Mouse (Mus musculus) gastrocnemius, adult 8-10 months (tissue): ENCODE data around the gene Oxct2a. TPM values are rescaled to one million over a fixed set of nuclear protein-coding genes. Genes with fewer than 3 reads are reported as not detected.
"Not testable (repeated sequence)": the region's sequence is repeated elsewhere in the genome, so short reads cannot be mapped to it uniquely, and the experiment has no call there.

Experiments used
- DNase-seq, 2 experiments: peaks; one replicate each; pipeline ENCODE4 v3.0.0; 2022; ENCODE audit warnings: low spot score in 2 of 2
- total RNA-seq, 4 experiments: library from RNA; stranded (reverse); gene quantifications; 2 replicates each; pipeline ENCODE4 v1.2.4; 2022

Gene Oxct2a
- total RNA-seq, 4 experiments from 2014 or later: 0.27 TPM; not detected in 3

DNA sequence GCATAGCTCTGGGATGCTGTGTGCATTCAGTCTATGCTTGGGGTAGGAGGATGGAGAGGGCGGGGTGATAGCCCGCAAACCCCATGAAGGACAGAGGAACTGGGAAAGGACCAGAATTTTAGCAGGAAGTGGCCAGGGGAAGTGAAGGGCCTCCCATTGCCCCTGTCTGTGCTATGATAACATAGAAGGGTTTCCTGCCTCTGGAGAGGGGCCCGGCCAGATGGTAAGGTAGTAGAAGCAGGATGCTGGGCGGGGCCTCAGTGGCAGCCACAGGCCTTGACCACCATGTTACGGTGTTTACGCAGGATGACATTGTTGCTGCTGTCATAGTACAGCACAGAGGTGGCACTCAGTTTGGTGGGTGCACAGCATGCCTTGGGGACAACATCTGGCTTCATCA lies 10.4 kb downstream of the Oxct2a start:
- no peak for DNase-seq

DNA sequence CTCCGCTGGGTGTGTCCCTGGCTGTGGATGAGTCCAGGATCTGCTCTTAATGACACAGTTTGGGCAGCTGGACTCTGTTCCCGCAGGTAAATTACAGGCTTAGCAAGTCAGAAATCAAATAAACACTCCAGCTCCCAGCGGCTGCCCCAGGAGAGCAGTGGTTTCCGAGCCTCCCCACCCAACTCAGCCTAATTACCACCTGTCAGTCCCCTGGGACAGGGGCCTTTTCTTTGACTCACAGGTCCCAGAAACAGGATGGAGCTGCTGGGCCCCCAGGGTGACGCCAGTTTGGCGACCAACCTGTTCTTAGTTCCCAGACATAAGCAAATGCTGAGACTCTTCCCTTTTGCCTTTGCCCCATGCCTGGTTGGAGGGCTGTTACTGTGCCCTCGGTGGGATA lies 11.6 kb downstream of the Oxct2a start:
- DNase-seq: no peak

DNA sequence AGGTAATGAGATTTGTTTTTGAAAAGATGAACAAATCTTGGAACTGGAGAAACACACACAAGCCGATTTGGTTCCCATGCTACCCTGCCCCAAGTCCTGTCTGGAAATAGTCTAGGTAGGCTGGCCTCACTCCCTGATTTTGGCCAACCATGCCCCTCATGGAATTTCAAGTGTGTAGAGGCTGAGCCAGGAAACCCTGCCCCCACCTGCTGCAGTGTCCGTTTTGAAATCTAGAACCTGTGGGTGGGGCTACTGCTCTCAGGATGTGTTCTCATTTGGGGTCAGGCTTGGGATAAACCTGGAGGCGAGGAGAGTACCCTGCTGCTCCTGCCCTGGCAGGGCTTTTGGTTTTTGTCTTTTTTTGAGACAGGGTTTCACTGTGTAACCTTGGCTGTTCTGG lies 15.1 kb downstream of the Oxct2a start:
- peak; percentile 17 to 38 for DNase-seq

DNA sequence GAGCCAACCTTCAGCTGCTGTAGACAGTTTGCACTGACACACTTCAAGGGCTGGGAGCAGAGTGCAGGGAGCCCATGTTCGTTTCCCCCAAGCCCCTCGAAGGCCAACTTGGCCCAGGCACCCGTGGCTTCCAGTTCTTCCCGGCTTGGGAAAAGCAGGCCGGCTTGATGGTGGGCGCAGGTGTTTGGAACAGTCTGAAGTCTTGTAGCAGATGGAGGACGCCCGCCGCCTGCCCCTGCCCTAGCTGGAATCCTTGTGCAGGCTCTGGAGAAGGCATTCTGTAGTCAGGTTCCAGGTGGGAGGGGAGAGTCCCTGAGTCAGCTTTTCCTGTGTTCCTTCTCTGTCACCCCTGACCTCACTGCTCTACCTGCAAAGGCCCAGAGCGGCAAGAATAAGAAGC lies 16.4 kb downstream of the Oxct2a start:
- no peak for DNase-seq

DNA sequence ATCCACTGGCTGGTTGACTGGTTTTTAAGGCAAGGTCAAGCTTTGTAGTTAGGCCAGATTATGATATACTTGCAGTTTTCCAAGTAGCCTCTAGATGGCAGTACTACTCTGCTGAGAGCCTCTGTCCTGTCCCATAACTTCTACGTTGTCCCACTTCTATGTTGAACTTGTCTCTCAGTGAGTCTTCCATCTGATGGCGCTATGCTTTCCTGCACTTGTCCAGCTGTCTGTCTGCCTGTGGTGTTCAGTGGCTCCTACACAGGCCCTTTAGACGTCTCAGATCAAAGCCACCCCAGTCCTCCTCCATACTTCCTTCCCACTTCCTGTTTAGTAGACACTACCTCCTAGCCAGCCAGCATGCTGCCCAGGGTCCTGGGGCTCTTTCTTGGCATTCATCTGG lies 17.6 kb downstream of the Oxct2a start:
- no peak for DNase-seq

DNA sequence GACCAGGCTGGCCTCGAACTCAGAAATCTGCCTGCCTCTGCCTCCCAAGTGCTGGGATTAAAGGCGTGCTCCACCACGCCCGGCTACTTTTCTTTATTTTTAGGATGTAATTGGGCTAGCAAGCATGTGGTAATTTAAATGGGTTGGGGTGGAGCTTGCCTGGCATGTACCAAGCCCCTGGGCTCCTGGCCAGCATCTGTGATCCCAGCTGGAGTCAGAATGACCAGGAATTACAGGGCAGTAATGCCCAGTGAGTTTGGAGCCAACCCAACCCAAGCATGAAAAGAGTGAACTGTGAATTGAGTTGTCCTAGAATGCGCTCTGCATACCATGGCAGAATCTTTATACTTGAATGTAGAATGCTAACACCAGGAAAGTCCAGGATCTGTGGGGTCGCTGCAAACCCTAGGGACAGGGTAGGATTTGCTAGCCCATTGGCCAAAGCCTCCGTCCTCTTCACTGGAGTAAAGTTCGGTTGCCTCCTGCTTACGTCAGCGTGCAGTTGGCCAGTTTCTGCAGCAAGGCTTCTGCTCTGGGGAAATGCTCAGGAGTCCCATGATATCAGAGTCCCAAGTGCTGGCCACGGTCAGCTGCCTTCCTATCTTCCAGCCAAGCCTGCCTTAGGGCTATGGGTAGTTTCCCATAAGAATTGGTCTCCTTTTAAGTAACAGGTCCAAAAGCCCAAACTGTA lies 24.3 kb downstream of the Oxct2a start:
- peak in 1 of 2 experiments; percentile 50 for DNase-seq

DNA sequence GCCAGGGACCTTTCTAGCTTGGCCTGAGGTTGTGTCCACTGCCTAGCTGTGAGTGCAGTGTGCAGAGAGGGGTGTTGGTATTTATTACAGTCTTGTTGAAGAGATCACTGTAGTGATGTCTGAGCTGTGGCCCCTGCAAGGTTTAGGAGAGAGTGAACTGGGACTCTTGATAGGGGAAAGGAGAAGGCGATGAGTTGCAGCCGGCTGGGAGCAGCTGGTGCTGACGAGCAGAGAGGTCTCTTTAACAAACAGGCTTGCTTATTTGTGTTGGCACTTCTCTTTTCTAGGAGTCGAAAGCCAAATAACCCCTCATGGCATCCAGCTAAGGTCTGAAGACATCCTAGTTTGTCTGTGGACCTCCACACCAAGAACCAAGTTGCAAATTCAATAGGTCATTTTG lies 25.2 kb downstream of the Oxct2a start:
- DNase-seq: no peak

DNA sequence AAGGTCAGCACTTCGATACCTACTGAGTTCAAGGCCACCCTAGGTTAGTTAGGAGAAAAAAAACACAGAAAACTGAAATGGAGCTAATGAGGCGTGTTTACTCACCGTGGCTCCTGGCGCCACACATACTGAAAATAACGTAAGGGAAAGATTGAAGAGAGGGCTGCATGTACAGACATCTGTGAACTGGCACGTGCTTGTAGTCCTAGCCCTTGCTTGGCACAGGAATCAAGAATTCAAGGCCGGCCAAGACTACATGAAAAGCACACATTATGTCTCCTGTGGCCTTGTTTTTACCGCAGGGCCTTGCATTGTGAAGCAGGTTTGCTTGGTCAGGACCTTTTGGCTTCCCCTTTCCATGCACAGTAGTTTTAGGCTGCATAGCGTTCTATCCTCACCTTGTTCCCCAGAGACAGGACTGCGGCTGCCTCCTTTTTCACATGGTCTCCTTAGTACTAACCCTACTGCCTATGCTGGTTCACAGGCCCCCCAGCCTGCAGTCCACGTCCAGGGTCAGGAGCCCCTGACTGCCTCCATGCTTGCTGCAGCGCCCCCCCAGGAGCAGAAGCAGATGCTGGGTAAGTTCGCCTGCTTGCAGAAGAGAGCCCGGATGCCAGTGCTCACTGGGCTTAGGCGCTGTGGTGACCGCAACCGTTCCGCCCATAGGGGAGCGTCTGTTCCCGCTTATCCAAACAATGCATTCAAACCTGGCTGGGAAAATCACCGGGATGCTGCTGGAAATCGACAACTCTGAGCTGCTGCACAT lies 26.1 kb downstream of the Oxct2a start:
- no peak for DNase-seq

DNA sequence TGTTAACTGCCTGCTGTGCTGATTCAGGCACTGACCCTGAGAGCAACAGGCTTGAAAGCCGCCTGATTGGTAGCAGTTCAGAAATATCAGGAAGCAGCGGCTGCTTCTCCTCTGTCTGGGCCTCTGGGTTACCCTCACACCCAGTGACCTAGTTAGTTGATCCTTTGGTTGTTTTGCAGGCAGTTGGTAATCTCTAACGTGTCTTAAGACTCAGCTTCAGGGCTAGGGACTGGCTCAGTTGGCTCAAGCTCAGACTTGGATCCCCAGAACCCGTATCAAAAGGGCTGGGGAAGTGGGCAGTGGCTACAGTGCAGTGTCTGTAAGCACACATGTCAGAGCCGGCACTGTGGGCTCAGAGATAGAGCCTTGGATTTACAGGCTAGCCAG lies 27.3 kb downstream of the Oxct2a start:
- no peak for DNase-seq

DNA sequence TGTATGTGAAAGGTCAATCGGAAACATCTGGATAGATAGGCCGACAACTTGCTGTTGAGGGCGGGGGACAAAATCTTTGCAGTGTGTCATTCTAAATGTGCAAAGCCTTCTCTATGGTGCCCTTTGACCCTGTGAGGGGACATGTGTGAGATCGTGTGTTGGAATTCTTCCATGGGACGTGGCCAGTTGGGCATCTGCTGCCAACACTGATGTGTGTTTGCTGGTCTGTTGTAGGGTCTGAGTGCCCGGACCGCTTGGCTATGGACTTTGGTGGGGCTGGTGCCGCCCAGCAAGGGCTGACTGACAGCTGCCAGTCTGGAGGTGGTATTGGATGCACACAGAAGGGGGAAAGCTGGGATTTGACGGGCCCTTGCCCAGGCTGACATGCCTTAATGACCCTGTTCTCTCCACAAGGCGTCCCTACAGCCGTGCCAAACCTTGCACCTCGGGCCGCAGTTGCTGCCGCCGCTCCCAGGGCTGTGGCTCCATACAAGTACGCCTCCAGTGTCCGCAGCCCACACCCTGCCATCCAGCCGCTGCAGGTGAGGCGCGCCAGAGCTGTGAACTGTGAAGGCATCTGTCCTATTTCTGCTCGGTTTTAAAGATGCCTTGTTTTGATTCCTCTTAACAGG lies 27.8 kb downstream of the Oxct2a start:
- peak; percentile 29 to 35 for DNase-seq

DNA sequence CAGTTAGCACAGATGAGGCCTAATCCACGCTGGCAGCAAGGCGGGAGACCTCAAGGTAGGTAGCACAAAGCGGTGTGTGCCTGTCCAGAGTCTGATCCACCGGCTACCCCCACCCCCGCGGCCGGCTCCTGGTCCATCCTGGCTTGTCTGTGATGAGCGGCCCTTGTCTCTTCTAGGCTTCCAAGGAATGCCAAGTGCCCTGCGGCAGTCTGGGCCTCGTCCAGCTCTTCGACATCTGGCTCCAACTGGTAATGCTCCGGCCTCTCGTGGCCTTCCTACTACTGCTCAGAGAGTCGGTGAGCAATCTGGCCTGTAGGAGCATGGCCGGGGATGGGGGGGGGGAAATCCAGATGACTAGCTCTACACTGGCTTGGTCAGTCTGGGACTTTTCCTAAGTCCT lies 28.4 kb downstream of the Oxct2a start:
- DNase-seq: not testable (repeated sequence)

DNA sequence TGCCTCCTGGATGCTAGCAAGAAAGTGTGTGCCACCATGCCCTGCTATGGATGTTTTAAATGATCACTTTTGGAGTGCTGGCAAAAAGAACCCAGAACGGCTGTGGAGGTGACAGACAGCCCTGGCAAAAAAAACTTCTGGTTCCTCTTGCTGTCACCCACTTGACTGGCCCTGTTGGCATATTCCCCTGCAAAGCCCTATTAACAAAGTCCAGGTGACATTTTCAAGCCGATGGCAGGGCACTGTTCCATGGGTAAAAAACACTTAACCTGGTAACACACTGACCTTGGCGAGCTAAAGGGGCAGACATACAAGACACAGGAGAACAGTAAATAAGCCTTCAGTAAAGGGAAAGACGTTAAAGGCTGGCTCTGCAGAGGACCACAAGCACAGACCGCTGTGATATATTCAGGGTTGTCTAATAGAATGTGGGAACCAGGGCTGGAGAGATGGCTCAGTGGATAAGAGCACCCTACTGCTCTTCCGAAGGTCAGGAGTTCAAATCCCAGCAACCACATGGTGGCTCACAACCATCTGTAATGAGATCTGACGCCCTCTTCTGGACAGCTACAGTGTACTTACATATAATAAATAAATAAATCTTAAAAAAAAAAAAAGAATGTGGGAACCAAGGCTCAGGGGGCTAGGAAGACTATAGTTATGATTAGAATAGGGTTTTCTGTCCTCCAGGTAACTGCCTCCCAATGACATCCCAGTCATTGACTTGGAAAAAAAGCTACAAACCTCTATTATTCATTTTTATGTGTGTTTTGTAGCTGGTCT lies 29.6 kb downstream of the Oxct2a start:
- no peak for DNase-seq

DNA sequence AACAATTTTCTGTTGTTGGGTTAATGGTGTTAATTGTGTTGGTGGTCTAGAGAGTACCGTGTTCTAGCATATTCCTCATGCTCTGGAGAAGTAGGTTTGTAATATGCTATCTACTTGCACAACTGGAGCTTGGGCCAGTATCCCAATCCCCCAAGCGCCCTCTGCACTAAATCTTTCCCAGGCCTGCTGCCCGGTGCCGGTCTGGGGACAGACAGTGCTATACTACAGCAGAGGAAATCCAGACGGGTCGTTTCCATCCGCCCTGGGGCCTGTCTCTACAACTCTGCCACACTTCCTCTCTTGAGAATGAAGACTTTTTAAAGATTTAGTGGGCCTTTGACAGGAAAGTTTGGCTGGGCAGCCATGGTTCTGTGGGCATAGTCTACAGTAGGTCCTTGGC lies 30.4 kb downstream of the Oxct2a start:
- DNase-seq: no peak

DNA sequence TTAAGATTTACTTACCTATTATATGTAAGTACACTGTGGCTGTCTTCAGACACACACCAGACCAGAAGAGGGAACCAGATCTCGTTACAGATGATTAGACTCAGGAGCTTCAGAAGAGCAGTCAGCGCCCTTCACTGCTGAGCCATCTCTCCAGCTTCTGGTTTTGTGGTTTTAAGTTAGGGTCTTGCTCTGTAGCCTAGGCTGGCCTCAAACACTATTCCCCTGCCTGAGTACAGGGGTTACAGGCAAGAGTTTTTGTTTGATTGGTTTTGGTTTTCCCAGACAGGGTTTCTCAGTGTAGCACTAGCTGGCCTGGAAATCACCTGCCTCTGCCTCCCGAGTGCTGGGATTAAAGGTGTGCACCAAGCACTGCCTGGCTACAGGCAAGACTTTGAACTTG lies 31.0 kb downstream of the Oxct2a start:
- no peak for DNase-seq

DNA sequence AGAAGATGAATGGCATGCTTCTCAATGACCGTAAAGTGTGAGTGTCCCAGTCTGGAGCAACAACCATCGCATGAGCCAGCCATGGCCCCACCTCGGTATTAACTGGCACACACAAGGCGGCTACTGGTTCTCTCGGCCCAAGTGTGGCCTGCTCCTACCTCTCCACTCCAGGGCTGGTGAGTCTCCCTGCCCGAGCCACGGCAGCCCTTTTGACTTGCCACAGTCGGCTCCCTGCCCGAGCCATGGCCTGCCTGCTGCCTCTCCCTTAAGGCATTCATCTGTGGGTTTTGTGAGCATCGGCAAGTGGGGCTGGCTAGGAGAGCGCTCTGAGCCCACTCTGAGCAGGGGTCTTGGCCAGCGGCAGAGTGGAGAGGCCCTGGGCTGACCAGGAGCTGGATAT lies 34.4 kb downstream of the Oxct2a start:
- no peak for DNase-seq

DNA sequence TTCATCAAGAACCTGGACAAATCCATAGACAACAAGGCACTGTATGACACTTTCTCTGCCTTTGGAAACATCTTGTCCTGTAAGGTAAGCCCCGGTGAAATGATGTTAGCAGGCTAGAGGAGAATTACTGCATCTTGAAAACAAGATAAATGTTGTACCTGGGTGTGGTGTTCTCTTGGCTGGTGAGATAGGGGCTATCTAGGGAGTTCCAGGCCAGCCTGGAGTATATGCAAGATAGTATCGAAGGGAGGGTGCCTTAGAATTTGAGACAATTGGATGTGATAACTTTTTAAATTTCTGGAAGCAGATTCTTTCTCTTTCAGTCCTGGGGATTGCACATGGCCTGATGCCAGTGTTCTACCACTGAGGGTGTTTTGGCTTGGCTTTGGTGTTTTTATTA lies 36.6 kb downstream of the Oxct2a start:
- DNase-seq: no peak

DNA sequence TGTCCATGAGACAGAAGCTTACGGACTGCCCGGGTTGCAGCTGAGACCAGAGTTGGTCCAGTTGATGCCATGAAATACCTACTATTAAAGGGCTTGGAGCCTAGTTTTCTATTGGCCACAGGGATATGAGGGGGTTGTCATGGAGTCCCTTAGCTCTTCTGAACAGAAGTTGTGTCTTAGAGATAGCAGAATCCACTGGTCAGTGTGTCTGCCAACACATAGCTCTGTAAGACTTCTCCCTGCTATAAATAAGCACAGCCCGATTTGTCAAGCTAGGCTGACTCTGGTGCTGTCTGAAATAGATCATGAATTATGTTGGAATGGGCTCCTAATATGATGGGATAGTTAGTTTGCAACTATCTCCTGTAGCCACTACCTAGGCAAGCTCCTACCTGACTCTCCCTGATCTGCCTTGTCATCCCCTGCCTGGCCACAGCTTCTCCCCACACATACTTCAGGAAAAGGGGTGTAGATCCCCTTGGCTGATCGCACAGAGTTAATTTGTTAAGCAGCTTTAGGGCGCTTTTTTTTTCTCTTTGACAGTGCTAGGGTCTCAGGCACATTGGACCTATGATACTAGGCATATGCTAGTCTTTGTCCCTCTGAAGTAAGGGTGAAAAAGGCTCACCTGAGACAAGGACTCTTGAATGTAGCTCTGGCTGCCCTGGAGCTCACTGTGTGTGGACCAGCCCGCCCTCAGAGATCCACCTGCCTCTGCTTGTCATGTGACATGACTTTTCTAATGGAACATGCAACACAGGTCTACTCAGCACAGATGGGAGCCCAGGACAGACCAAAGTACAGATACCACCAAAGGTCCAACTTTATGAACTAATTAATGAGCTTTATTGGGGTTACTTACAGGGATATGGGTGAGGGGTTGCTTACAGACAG lies 38.5 kb downstream of the Oxct2a start:
- DNase-seq: no peak

DNA sequence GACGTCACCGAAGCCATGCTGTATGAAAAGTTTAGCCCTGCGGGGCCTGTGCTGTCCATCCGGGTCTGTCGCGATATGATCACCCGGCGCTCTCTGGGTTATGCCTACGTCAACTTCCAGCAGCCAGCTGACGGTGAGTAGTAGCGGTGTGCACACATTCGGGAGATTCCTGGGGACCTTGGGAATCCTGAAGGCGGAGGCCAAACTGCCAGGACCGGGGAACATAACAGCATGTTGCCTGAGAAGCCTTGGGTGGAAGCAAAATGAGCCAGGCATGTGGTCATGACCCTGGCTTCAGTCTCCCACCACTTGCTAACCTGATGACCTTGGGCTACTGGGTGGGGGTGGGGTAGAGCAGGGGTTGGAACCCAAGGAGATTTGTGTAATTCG lies 39.8 kb downstream of the Oxct2a start:
- DNase-seq: peak; percentile 27 to 41

DNA sequence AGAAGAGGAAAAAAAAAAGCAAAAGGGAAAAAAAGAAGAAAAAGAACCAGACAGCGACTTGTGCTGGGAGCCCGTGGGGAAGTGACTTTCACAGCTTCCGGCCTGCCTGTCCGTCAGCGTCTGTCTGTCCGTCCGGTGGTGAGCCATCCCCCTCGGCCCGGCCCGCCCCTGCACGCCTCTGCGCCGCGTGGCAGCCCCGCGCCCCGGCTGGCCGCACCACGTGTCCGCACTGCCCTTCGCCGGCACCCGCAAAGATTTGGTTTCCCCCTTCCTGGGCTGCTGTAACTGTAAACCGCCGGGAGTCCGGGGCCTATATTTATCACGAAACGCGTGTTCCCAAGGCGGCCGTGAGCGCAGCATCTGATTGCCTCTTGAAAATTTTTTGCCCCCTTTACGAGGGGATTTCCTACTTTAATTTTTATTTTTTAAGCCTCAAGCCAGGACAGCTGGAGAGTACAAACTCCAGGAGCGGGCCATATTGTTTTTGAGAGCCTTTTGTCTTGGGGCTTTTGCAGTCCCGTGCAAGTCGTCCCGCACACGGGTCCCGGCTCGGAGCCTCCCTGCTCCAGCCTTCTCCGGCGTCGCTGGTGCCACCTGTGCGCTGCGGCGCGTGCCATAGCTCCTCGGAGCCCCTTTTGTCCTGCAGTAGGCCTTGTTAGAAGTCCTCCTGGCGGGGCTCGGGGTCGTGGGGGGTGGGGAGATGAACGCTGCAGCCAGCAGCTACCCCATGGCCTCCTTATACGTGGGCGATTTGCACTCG lies 40.3 kb downstream of the Oxct2a start:
- peak; percentile 48 to 71 for DNase-seq

DNA sequence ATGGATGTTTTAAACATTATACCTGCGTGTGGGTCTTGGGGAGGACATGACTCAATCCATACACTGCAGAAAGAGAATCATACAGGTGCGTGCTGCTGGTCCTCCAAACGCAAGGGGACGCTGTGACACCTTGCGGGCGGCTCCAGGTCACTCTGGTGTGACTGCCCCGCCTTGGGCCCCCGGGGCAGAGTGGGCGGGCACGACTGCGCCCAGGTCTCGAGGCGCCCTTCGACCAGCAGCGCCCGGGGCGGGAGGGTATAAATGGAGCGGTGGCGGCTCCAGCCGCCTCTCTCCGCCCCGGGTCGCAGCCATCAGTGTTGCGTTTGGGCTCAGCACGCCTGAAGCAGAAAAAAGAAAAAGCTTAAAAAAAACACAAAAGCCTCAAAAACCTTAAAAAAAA lies 40.9 kb downstream of the Oxct2a start:
- DNase-seq: peak; percentile 83 to 90
